Mouse (Mus musculus) small intestine, adult 10 weeks (tissue): ENCODE data around the gene Elp1. TPM values are rescaled to one million over a fixed set of nuclear protein-coding genes. Genes with fewer than 3 reads are reported as not detected.

Experiments used
- polyA plus RNA-seq: library from polyadenylated mRNA; stranded (reverse); fragments of 350-450 nt; fragmentation: Illumina TruSeq; extraction: RNeasy Lipid Tissue Mini Kit (QIAGEN cat#74804); gene quantifications from one replicate; pipeline ENCODE4 v1.2.3, GENCODE M21; 2014; ENCODE audit warnings: low replicate concordance

Gene Elp1
- 16.4 TPM for polyA plus RNA-seq

GRCm38 (mm10) chr4:56801907-56802668 is at the start of gene Elp1, which contains the start of gene Fam206a:
Elp1 (minus strand) TSS chr4:56802331.
Fam206a (plus strand) TSS chr4:56802345.

GRCm38 (mm10) chr4:56743363-56744195 is 58.6 kb downstream of the Elp1 start, which contains the start of gene Actl7a:
Actl7a (plus strand) TSS chr4:56743413.

GRCm38 (mm10) chr4:56741041-56741493 is 61.1 kb downstream of the Elp1 start, which contains the start of gene Actl7b:
Actl7b (minus strand) TSS chr4:56741443.

GRCm38 (mm10) chr4:56740020-56740485 is 62.1 kb downstream of the Elp1 start, which contains the start of gene Gm26657:
Gm26657 (plus strand) TSS chr4:56740070.

Other genes with a start within 250 kb of the Elp1 start
- gene Gm26657, start 62.3 kb downstream of the Elp1 start, polyA plus RNA-seq = not detected
- gene Actl7b, start 60.9 kb downstream of the Elp1 start, polyA plus RNA-seq = not detected
- gene Actl7a, start 58.9 kb downstream of the Elp1 start, polyA plus RNA-seq = not detected
- gene Fam206a, start within 50 bp of the Elp1 start, polyA plus RNA-seq = 11.1 TPM
- gene Ctnnal1, start 62.9 kb upstream of the Elp1 start, polyA plus RNA-seq = 15.1 TPM
- gene Tmem245, start 145.1 kb upstream of the Elp1 start, polyA plus RNA-seq = 31.8 TPM
- gene Frrs1l, start 188.1 kb upstream of the Elp1 start, polyA plus RNA-seq = 0.19 TPM